Mouse (Mus musculus): ENCODE results near the gene Celsr1. TPM values are rescaled to one million over a fixed set of nuclear protein-coding genes. Genes with fewer than 3 reads are reported as not detected.

The Celsr1 gene
- polyA plus RNA-seq (2015; fragmentation: Nextera tagmentation; extraction: Ambion mirVana), result 0.01 and 0.08 TPM in 2 replicates

GRCm38 (mm10) chr15:86033191-86033841, at the start of gene Celsr1:
Gene Celsr1, minus strand, starts transcription at chr15:86033777.
- no peak for ATAC-seq (ENCODE audit: insufficient read depth)
- Histone ChIP-seq H3K27me3 (peaks cover 91% of the 10 kb centered on the region), H3K9me3 (replicated peaks) (no peaks in the 10 kb centered on the region), H3K4me1 (replicated peaks) (peaks cover 23% of the 10 kb centered on the region), H3K36me3 (replicated peaks) (no peaks in the 10 kb centered on the region), H3K9ac (no peak within 1 kb of the TSS), H3K4me3 (replicated peaks) (peak within 1 kb of the TSS; percentile 48), H3K4me2 (peak within 1 kb of the TSS; percentile 67), H3K27ac (replicated peaks) (no peak within 1 kb of the TSS)
- 1% methylated on average over 78 of the region's 80 CpGs for WGBS (ENCODE audit: insufficient replicate concordance)

- peaks cover 72% of the 10 kb centered on the region for H3K4me1 ChIP-seq (replicated peaks)
- 11% methylated on average over 6 of the region's 6 CpGs for WGBS (ENCODE audit: insufficient replicate concordance)
Observed at GRCm38 (mm10) chr15:86083261-86083741, 49.7 kb upstream of the Celsr1 start.

GRCm38 (mm10) chr15:86082551-86082961, 49.0 kb upstream of the Celsr1 start:
- no peak overlapping the region for H3K4me3 ChIP-seq (replicated peaks)
- no peaks in the 10 kb centered on the region for H3K36me3 ChIP-seq (replicated peaks)
- H3K9ac ChIP-seq, result no peak overlapping the region
- no peaks in the 10 kb centered on the region for H3K27me3 ChIP-seq
- H3K9me3 ChIP-seq (replicated peaks), result no peaks in the 10 kb centered on the region
- 77% methylated on average over 11 of the region's 11 CpGs for WGBS (ENCODE audit: insufficient replicate concordance)
- no peak for ATAC-seq (ENCODE audit: insufficient read depth)
- no peak overlapping the region for H3K27ac ChIP-seq (replicated peaks)
- peaks cover 69% of the 10 kb centered on the region for H3K4me1 ChIP-seq (replicated peaks)
- H3K4me2 ChIP-seq, result no peak overlapping the region

More at GRCm38 (mm10) chr15:86083261-86083741, 49.7 kb upstream of the Celsr1 start:
- no peaks in the 10 kb centered on the region for H3K36me3 ChIP-seq (replicated peaks)
- H3K9me3 ChIP-seq (replicated peaks), result no peaks in the 10 kb centered on the region
- no peak for ATAC-seq (ENCODE audit: insufficient read depth)
- H3K27ac ChIP-seq (replicated peaks), result no peak overlapping the region
- no peak overlapping the region for H3K9ac ChIP-seq
- no peak overlapping the region for H3K4me2 ChIP-seq
- H3K27me3 ChIP-seq, result no peaks in the 10 kb centered on the region
- no peak overlapping the region for H3K4me3 ChIP-seq (replicated peaks)

- no peak overlapping the region for H3K27ac ChIP-seq (replicated peaks)
- ATAC-seq (ENCODE audit: insufficient read depth), result no peak
- no peaks in the 10 kb centered on the region for H3K27me3 ChIP-seq
- H3K9ac ChIP-seq, result no peak overlapping the region
- H3K9me3 ChIP-seq (replicated peaks), result no peaks in the 10 kb centered on the region
- no peak overlapping the region for H3K4me2 ChIP-seq
- 84% methylated on average over 12 of the region's 12 CpGs for WGBS (ENCODE audit: insufficient replicate concordance)
- peaks cover 62% of the 10 kb centered on the region for H3K4me1 ChIP-seq (replicated peaks)
- H3K36me3 ChIP-seq (replicated peaks), result no peaks in the 10 kb centered on the region
- no peak overlapping the region for H3K4me3 ChIP-seq (replicated peaks)
Observed at GRCm38 (mm10) chr15:86081654-86082053, 48.1 kb upstream of the Celsr1 start.

GRCm38 (mm10) chr15:86080408-86080807, 46.8 kb upstream of the Celsr1 start:
- Histone ChIP-seq H3K27me3 (no peaks in the 10 kb centered on the region), H3K9ac (no peak overlapping the region), H3K27ac (replicated peaks) (no peak overlapping the region), H3K36me3 (replicated peaks) (no peaks in the 10 kb centered on the region), H3K9me3 (replicated peaks) (no peaks in the 10 kb centered on the region), H3K4me2 (no peak overlapping the region), H3K4me1 (replicated peaks) (peaks cover 58% of the 10 kb centered on the region), H3K4me3 (replicated peaks) (no peak overlapping the region)
- no peak for ATAC-seq (ENCODE audit: insufficient read depth)
- WGBS (ENCODE audit: insufficient replicate concordance), result 73% methylated on average over 1 of the region's 1 CpGs

DNA sequence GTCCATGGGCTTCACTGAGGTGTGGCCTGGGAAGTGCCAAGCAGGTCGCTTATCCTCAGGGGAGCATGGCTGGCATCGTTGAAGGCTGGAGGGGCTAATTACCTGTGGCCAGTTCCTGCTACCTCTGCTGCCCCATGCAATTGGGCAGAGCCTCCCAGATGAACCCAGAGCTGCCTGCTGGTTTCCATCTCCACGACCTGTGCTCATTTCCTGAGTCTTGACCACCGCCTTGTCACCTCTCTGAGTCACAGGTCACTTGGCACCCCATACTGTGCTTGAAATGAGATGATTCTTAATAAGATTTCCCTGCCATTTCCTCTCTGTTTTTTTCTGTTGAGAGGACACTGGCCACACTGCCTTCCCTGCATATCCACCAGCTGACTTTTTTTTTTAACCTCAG, 46.3 kb upstream of the Celsr1 start:
- Histone ChIP-seq H3K27ac (replicated peaks) (no peak overlapping the region), H3K9me3 (replicated peaks) (no peaks in the 10 kb centered on the region), H3K9ac (no peak overlapping the region; the same call in 1 of the 2 replicates), H3K36me3 (replicated peaks) (no peaks in the 10 kb centered on the region), H3K4me3 (replicated peaks) (no peak overlapping the region), H3K4me1 (replicated peaks) (peaks cover 53% of the 10 kb centered on the region), H3K4me2 (no peak overlapping the region), H3K27me3 (no peaks in the 10 kb centered on the region)
- no peak for ATAC-seq (ENCODE audit: insufficient read depth)
- 68% methylated on average over 4 of the region's 4 CpGs for WGBS (ENCODE audit: insufficient replicate concordance)

- Histone ChIP-seq H3K4me3 (replicated peaks) (no peak overlapping the region), H3K36me3 (replicated peaks) (no peaks in the 10 kb centered on the region), H3K4me2 (no peak overlapping the region), H3K9ac (no peak overlapping the region; the same call in 1 of the 2 replicates), H3K27ac (replicated peaks) (no peak overlapping the region), H3K9me3 (replicated peaks) (no peaks in the 10 kb centered on the region), H3K4me1 (replicated peaks) (peaks cover 50% of the 10 kb centered on the region), H3K27me3 (no peaks in the 10 kb centered on the region)
- whole genome bisulfite sequencing (ENCODE audit: insufficient replicate concordance), result 64% methylated on average over 5 of the region's 5 CpGs
- no peak for ATAC-seq (ENCODE audit: insufficient read depth)
Observed at GRCm38 (mm10) chr15:86079467-86079866, 45.9 kb upstream of the Celsr1 start.

DNA sequence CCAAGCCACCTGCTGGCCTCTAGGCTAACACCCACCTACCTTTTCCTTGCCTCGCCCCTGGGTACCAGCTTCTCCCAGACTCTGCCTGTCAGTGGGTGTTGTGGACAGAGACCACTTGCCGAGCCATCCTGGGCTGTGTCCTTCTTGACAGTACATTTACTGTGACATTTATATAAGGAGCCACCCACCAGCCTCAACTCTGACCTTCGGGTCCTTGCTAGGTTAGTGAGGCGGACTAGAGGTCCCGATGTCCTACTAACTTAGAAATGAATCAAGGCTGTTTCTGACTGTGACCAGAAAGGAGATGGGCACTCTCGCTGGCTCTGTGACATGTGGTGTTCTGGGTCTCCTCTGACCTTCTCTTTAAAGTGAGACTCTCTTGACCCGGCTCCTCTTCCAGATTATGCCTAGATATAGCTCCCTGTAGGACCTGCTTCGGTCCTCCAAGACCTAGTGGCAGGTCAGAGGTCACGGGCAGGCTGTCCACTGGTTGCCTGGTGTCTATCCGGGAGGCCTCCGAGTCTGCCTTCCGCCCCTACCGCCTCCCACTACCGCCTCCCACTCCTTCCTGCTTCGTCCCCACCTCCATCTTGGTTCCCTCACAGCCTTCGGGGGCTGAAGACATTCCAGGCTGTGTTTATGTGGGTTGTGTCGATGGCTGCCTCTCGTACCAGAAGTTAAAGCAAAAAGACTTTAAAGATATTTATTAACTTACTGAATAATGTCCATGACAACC, 45.1 kb upstream of the Celsr1 start:
- H3K4me2 ChIP-seq, result no peak overlapping the region
- 63% methylated on average over 18 of the region's 18 CpGs for WGBS (ENCODE audit: insufficient replicate concordance)
- 0 out of 2 replicates have a peak, but pooled peaks have one; percentile 6 for ATAC-seq (ENCODE audit: insufficient read depth)
- no peak overlapping the region for H3K27ac ChIP-seq (replicated peaks)
- no peaks in the 10 kb centered on the region for H3K36me3 ChIP-seq (replicated peaks)
- H3K4me3 ChIP-seq (replicated peaks), result no peak overlapping the region
- no peaks in the 10 kb centered on the region for H3K9me3 ChIP-seq (replicated peaks)
- H3K9ac ChIP-seq, result no peak overlapping the region
- peaks cover 43% of the 10 kb centered on the region for H3K4me1 ChIP-seq (replicated peaks)
- H3K27me3 ChIP-seq, result no peaks in the 10 kb centered on the region

DNA sequence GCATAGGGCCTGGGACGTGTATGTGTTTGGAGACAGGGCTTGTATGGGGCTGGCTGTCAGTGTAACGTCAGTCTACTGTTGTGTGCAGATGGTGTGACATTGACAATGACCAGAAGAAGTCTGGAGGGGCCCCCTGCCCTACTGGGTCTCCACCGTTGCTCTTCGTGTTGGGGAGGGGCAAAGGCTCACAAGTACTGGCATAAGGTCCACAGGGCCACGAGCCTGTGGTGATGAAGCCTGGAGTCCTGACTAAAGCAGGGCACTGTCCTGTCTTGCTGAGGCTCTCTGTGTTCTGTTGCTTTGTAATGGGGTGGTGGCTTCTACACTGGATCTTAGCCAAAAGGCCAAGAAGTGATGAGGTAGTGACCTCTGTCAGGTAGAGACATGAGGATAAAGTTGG, 44.4 kb upstream of the Celsr1 start:
- H3K4me3 ChIP-seq (replicated peaks), result no peak overlapping the region
- no peaks in the 10 kb centered on the region for H3K27me3 ChIP-seq
- WGBS (ENCODE audit: insufficient replicate concordance), result 49% methylated on average over 5 of the region's 5 CpGs
- H3K27ac ChIP-seq (replicated peaks), result no peak overlapping the region
- H3K4me2 ChIP-seq, result no peak overlapping the region
- H3K9ac ChIP-seq, result no peak overlapping the region
- ATAC-seq (ENCODE audit: insufficient read depth), result no peak
- H3K4me1 ChIP-seq (replicated peaks), result peaks cover 37% of the 10 kb centered on the region
- no peaks in the 10 kb centered on the region for H3K9me3 ChIP-seq (replicated peaks)
- H3K36me3 ChIP-seq (replicated peaks), result no peaks in the 10 kb centered on the region

GRCm38 (mm10) chr15:86076378-86076777, 42.8 kb upstream of the Celsr1 start:
- Histone ChIP-seq H3K27me3 (no peaks in the 10 kb centered on the region), H3K4me1 (replicated peaks) (peaks cover 29% of the 10 kb centered on the region), H3K4me3 (replicated peaks) (no peak overlapping the region), H3K9ac (no peak overlapping the region), H3K9me3 (replicated peaks) (no peaks in the 10 kb centered on the region), H3K4me2 (no peak overlapping the region), H3K36me3 (replicated peaks) (no peaks in the 10 kb centered on the region), H3K27ac (replicated peaks) (0 out of 2 replicates have a peak overlapping the region, but pooled peaks have one; percentile 6)
- no peak for ATAC-seq (ENCODE audit: insufficient read depth)
- WGBS (ENCODE audit: insufficient replicate concordance), result 57% methylated on average over 8 of the region's 8 CpGs

DNA sequence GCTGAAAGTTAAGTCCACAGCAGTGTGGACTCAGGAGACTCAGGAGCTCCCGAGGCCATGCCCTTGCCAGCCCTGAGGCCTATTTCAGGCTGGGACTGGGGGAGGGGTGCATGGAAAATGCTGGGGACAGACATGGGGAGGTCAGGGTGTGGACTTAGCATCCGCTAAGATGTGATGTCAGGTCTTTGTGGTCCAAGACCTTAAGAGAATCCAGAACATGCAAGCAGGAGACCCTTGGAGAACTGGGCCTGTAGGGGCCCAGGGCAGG, 42.4 kb upstream of the Celsr1 start:
- Histone ChIP-seq H3K36me3 (replicated peaks) (no peaks in the 10 kb centered on the region), H3K9ac (no peak overlapping the region), H3K4me3 (replicated peaks) (no peak overlapping the region), H3K9me3 (replicated peaks) (no peaks in the 10 kb centered on the region), H3K27ac (replicated peaks) (no peak overlapping the region), H3K27me3 (no peaks in the 10 kb centered on the region), H3K4me2 (no peak overlapping the region), H3K4me1 (replicated peaks) (peaks cover 30% of the 10 kb centered on the region)
- no peak for ATAC-seq (ENCODE audit: insufficient read depth)
- WGBS (ENCODE audit: insufficient replicate concordance), result 65% methylated on average over 2 of the region's 2 CpGs
